Mouse (Mus musculus) G1E-ER4 (cell line): Measurements from ENCODE around the gene Extl2. TPM values are rescaled to one million over a fixed set of nuclear protein-coding genes. Genes with fewer than 3 reads are reported as not detected.

Experiments
- GATA1 ChIP-seq: IDR thresholded peaks from one replicate; pipeline ENCODE4 v1.8.0; 2012; ENCODE audit warnings: low read length, inconsistent platforms
- polyA plus RNA-seq: library from polyadenylated mRNA; stranded (reverse); fragments of >175 nt; gene quantifications from 2 replicates; pipeline ENCODE4 v1.2.3, GENCODE M21; 2012

The Extl2 gene
- polyA plus RNA-seq: 2.9 and 11.2 TPM in 2 replicates

GRCm38 (mm10) chr3:116006978-116007940 is at the start of gene Extl2, which contains the start of gene Slc30a7:
Gene Extl2, plus strand, starts transcription at chr3:116007462.
Gene Slc30a7, minus strand, starts transcription at chr3:116007406.
- TF ChIP-seq GATA1: no peak

DNA sequence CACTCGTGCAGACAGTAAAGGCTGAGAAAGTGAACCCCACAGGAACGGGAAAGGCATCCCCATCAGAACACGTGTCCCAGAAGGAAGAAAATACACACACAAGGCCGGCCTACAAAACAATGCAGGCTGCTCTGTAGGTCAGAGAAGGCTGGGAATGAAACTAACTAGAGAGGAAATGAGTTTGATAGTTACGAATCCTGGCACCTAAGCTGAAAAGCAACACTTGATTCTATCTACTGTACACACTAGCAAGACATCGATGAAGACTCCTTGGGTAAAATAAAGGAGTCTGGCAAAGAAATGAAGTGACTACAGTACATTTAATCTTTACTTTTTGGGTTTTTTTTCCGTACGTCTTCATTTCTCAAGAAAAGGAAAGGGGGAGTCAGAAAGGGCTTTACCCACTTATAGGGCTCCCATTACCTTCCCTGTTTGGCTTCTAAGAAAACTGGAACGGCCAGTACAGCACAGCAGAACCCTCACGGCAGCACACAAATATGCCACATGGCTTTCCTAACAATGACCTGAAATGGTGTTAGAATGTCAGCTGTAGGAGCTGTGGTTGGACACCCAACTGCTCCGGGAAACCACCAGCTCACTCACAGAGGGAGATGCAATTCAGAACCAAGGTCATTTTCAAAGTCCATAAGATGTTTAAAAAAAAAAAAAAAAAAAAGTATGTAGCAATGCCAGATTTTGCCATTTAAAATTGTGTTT is 45.8 kb upstream of the Extl2 start:
- no peak for TF ChIP-seq GATA1

DNA sequence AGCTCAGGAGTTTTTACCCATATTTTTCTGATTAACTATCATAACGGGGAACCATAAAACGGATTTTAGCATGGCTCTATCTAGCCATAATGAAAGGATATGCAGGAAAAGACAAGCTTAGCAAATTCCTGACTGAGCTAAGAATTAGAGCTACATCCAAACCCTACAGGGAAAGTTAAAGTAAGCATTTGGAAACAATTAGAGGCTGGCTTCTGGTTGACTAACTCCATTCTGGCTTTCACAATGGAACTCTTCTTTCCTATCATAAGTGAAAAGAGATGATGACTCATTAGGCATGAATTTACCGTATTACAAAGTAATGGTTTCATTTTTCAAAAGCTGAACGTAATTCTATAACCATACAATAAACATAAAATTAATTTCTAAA is 45.2 kb upstream of the Extl2 start:
- no peak for TF ChIP-seq GATA1

GRCm38 (mm10) chr3:115963597-115963996 is 43.7 kb upstream of the Extl2 start:
- no peak for TF ChIP-seq GATA1

DNA sequence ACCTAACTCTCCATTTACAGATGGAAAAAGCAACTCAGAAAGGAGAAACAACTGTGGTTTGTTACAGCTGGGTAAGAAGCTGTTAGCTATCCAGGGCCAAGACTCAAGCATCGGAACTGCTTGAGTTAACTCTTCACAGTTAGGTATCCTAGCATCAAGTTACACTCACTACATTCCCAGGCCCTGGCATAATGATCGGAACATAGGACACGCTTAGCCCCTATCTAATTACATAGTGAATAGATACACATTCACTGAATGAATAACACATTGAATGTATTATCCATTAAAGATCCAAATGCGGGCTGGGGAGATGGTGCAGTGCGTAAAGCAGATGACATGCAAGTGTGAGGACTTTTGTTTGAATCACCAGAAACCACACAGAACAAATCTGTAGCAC is 43.2 kb upstream of the Extl2 start:
- TF ChIP-seq GATA1: no peak

- TF ChIP-seq GATA1: no peak
Observed at GRCm38 (mm10) chr3:115968745-115969530, 38.3 kb upstream of the Extl2 start.

- TF ChIP-seq GATA1: no peak
Observed at GRCm38 (mm10) chr3:115971045-115971785, 36.0 kb upstream of the Extl2 start.

DNA sequence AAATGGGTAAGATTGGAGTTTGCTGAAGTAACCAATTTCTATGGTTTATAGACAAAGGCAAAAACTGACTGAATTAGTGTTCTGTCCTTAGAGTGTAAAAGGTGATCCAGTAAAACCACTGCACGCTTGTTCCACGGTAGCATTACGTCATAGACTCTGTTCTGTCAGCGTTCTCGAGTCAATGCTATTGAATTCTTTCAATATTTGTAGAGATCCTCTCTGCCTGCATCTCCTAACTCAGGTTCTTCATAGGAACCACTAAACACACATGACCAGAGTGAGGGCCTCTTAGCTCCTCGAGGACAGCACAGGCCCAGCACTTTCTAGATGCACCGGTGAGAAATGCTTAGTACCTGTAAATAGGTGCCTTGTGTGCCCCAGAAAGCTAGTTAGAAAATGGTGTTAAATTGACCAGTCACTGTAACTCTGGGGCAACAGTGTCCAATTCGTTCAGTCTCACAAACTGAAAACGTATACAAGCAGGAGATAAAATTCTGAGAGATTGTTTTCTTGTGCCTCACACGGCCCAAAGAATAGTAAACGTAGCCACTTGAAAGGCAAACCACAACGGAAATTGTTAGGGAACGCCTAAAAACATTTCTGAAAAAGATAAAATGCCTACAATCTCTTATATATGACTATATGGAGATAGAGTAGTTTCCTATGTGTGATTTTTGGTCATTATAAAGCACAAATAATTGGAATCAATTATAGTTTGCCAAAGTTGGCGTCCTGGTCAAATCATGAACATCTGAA is 35.2 kb upstream of the Extl2 start:
- TF ChIP-seq GATA1: no peak

DNA sequence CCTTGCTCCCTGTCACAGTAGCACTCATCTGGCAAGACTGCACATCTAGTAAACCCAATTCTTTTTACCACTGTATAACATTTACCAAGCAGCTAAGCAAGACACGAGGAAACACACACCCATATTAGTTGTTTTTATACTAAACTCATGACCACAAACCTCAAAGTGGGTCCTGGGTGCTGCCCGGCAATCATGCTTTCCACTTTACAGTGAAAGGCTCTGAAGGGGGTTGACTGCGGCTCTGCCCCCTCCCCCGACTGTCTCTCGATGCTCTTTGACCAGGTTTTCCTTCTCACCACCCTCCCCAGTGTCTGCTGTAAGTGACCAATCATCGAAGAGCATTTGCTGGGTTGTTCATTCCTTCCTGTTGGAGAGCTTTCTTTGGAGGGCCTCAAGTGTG is 33.0 kb upstream of the Extl2 start:
- no peak for TF ChIP-seq GATA1

DNA sequence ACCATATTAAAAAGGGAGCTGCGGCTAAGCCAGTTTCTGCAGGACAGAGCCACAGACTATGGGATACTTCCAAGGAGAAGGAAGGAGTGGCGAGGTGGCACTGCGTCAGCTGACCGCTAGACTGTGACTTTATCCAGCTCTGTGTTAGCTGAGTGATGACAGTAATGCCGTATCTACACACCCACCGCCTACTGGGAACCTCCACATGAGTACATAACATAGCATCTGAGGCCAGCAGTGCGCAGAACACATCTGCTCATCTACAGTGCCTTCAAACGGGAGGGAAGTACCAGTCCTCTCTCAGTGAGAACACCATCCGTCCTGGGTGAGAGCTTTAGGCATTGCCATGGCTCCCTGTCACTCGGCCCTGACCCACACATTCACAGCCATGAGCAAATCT is 32.3 kb upstream of the Extl2 start:
- TF ChIP-seq GATA1: no peak

DNA sequence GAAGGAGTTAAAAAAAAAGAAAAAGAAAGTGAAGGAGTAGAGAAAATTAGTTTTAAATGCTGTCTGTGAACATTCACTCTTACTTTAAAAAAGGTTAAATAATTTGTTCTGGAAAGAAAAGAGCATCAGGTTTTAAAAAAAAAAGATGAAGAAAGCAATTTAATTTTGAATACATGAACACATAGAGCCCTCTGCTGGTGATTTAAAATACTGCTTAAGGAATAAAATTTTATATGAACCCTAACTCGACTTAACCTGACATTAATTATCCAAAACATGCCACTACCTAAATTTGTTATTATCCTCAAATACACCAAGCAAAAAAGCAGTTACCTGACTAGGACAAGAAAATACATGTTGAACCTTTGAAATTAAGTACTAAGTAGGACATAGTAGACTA is 28.3 kb upstream of the Extl2 start:
- no peak for TF ChIP-seq GATA1

- TF ChIP-seq GATA1: no peak
Observed at GRCm38 (mm10) chr3:115983217-115983616, 24.0 kb upstream of the Extl2 start.

DNA sequence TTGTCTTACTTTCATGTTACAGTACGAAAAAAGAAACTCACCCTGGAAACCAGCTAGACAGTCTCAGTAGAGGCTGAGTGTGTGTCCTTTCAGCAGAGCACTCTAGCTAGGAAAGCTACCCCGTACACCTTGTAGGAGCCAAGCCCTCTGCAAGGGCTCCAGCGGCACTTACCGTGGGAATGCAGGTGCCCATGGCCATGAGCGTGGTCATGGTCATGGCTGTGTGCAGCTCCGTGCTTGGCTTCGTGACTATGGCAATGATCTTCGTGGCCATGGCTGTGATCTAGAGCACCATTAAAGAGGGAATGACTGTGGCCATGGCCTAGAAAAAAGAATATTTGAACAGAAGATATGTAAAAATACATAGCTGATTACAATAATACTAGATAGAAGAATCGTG is 22.6 kb upstream of the Extl2 start:
- TF ChIP-seq GATA1: no peak

DNA sequence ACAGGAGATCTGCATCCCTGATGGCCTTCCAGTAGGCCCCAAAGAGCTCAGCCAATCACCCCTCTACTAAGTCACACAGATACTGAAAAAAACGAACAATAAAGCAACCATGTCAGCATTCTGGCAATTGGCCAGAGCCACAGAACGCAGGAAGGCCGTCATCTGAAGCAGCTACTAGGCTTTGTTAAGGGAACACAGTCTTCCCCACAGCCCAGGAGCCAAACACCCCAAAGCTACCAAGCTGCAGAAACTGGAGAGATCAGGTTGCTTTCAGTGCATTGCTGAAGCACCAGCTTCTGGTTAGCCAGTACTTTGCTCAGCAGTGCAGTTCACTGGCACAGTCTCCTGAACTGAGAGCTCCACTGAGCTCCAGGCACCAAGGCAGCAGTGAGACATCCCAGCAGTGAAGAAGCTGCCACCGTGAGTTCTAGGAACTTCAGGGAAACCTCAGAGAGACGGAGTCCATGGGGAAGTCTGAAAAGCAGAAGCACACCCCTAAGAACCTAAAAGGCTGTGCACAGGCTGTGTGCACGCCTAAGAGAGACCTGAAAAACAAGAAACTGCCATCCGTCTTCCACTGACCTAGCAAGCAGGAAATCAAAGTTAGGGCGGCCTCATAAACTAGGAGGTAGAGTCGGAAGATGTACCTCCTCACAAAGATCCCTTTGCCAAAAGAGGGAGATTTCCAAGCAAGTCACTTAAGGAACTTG is 21.9 kb upstream of the Extl2 start:
- no peak for TF ChIP-seq GATA1
